ENCODE assay signal across 12 mouse cellular contexts in genomic region chr15:28864101-28864500, GRCm38 (mm10).
"Had no signal": no experiment of that assay in that cellular context is flagged by ENCODE, and none has a peak within 500 bp of the region (broad histone marks: within the 10 kb centered on the region; RNA-seq: fewer than 3 reads in every experiment).

No protein-coding gene starts in this region.

- H3K36me3 ChIP-seq: intestine, embryonic 15.5 days; kidney, embryonic 15.5 days; limb, embryonic 12.5 days; neural tube, embryonic 13.5 days had no signal

- H3K27me3 ChIP-seq: intestine, embryonic 15.5 days; kidney, embryonic 15.5 days; limb, embryonic 12.5 days; neural tube, embryonic 13.5 days had no signal

- H3K9ac ChIP-seq: intestine, embryonic 15.5 days; kidney, embryonic 15.5 days; limb, embryonic 12.5 days; liver, embryonic 14.5 days; neural tube, embryonic 13.5 days had no signal

- H3K9me3 ChIP-seq: intestine, embryonic 15.5 days; kidney, embryonic 15.5 days; limb, embryonic 12.5 days; neural tube, embryonic 13.5 days had no signal

- DNase-seq: kidney, adult 18-20 months; layer of hippocampus, postnatal 36 days; liver; lung, adult 18-20 months; right cerebral cortex, adult 18-20 months; right cerebral cortex, postnatal 25 days; thymus, postnatal 36 days had no signal

- H3K4me2 ChIP-seq: intestine, embryonic 15.5 days; kidney, embryonic 15.5 days; limb, embryonic 12.5 days; neural tube, embryonic 13.5 days had no signal

- ATAC-seq: intestine, embryonic 15.5 days had no signal

- H3K4me3 ChIP-seq: intestine, embryonic 15.5 days; kidney, embryonic 15.5 days; limb, embryonic 12.5 days; neural tube, embryonic 13.5 days had no signal

- H3K27ac ChIP-seq: intestine, embryonic 15.5 days; kidney, embryonic 15.5 days; limb, embryonic 12.5 days; liver, embryonic 14.5 days; neural tube, embryonic 13.5 days had no signal

- H3K4me1 ChIP-seq: intestine, embryonic 15.5 days; kidney, embryonic 15.5 days; limb, embryonic 12.5 days; neural tube, embryonic 13.5 days had no signal
